Mouse (Mus musculus) mammary gland, adult 2 months (tissue): Measurements from ENCODE around the gene Slc13a2. TPM values are rescaled to one million over a fixed set of nuclear protein-coding genes. Genes with fewer than 3 reads are reported as not detected.

ENCODE experiments used
- polyA plus RNA-seq: library from polyadenylated mRNA; depleted of rRNA; stranded (reverse); fragments of >200 nt; gene quantifications from 2 replicates; pipeline ENCODE4 v1.2.3, GENCODE M21; 2012; ENCODE audit warnings: low replicate concordance; rRNA removed

Slc13a2 gene
- polyA plus RNA-seq: 0.45 and 0.98 TPM in 2 replicates

GRCm38 (mm10) chr11:78422055-78422819, at the start of gene Slc13a2:
Slc13a2 (minus strand) TSS chr11:78422217.

GRCm38 (mm10) chr11:78465568-78466180, 43.7 kb upstream of the Slc13a2 start, which contains the start of gene Slc46a1:
Slc46a1 (plus strand) TSS chr11:78465697.

GRCm38 (mm10) chr11:78386508-78387043, 35.4 kb downstream of the Slc13a2 start, which contains the start of gene Foxn1:
Foxn1 (minus strand) TSS chr11:78386558.

Other genes starting within 250 kb of the Slc13a2 start
- gene Nek8, start 245.5 kb downstream of the Slc13a2 start, polyA plus RNA-seq: 21.0 and 21.1 TPM in 2 replicates
- gene Tlcd1, start 245.5 kb downstream of the Slc13a2 start, polyA plus RNA-seq: 120 and 266 TPM in 2 replicates
- 123 and 258 TPM in 2 replicates for gene Rpl23a, start 238.6 kb downstream of the Slc13a2 start, polyA plus RNA-seq
- gene Rab34, start 233.8 kb downstream of the Slc13a2 start, polyA plus RNA-seq: 98.3 and 206 TPM in 2 replicates
- gene Proca1, start 228.8 kb downstream of the Slc13a2 start, polyA plus RNA-seq: 3.4 and 6.1 TPM in 2 replicates
- gene Sdf2, start 176.5 kb downstream of the Slc13a2 start, polyA plus RNA-seq: 74.7 and 130 TPM in 2 replicates
- 16.2 and 27.0 TPM in 2 replicates for gene Supt6, start 176.2 kb downstream of the Slc13a2 start, polyA plus RNA-seq
- gene 2610507B11Rik, start 160.5 kb downstream of the Slc13a2 start, polyA plus RNA-seq: 69.1 and 142 TPM in 2 replicates
- 0.10 and 0.50 TPM in 2 replicates for gene BC030499, start 131.4 kb downstream of the Slc13a2 start, polyA plus RNA-seq
- gene Spag5, start 120.7 kb downstream of the Slc13a2 start, polyA plus RNA-seq: 1.6 and 2.6 TPM in 2 replicates
- gene Aldoc, start 99.2 kb downstream of the Slc13a2 start, polyA plus RNA-seq: 18.0 and 27.1 TPM in 2 replicates
- gene Pigs, start 93.8 kb downstream of the Slc13a2 start, polyA plus RNA-seq: 87.7 and 99.7 TPM in 2 replicates
- 92.2 and 115 TPM in 2 replicates for gene Unc119, start 78.7 kb downstream of the Slc13a2 start, polyA plus RNA-seq
- 0.04 and 0.24 TPM in 2 replicates for gene Foxn1, start 35.7 kb downstream of the Slc13a2 start, polyA plus RNA-seq
- 36.6 and 36.8 TPM in 2 replicates for gene Slc46a1, start 43.5 kb upstream of the Slc13a2 start, polyA plus RNA-seq
- gene Sarm1, start 75.5 kb upstream of the Slc13a2 start, polyA plus RNA-seq: 1.1 and 1.2 TPM in 2 replicates
- gene Vtn, start 76.9 kb upstream of the Slc13a2 start, polyA plus RNA-seq: 32.4 and 41.2 TPM in 2 replicates
- 0.14 TPM in 1 of 2 replicates, not detected in the other for gene Sebox, start 81.2 kb upstream of the Slc13a2 start, polyA plus RNA-seq
- gene Tmem199, start 90.0 kb upstream of the Slc13a2 start, polyA plus RNA-seq: 9.3 and 14.5 TPM in 2 replicates
- 59.3 and 88.1 TPM in 2 replicates for gene Poldip2, start 90.0 kb upstream of the Slc13a2 start, polyA plus RNA-seq
- 30.2 and 44.7 TPM in 2 replicates for gene Tnfaip1, start 114.1 kb upstream of the Slc13a2 start, polyA plus RNA-seq
- 44.7 and 54.9 TPM in 2 replicates for gene Ift20, start 114.1 kb upstream of the Slc13a2 start, polyA plus RNA-seq
- gene Tmem97, start 128.6 kb upstream of the Slc13a2 start, polyA plus RNA-seq: 16.0 and 16.7 TPM in 2 replicates